In genomic region chr6:8509551-8509950, GRCm38 (mm10) we compare ENCODE assay signal across 8 mouse cellular contexts. TPM values are rescaled to one million over a fixed set of nuclear protein-coding genes. Genes with fewer than 3 reads are reported as not detected.
DNase-seq lines count a peak whose midpoint lies in the region; ATAC-seq lines count a peak whose summit lies in the region.

Gene Glcci1 (plus strand): TSS chr6:8509600.

- DNase-seq in 416B (ENCODE audit: low read depth) (peak; percentile 32), MN1 (ENCODE audit: low spot score) (peak; percentile 66)
- peak; percentile 84 for DNase-seq in embryonic facial prominence, embryonic 10.5 days (ENCODE audit: low spot score)
- peak; percentile 63 to 91 for DNase-seq in kidney, postnatal 36 days
- DNase-seq in lung, adult 18-20 months = peak; percentile 65 to 69
- DNase-seq in testis, postnatal 14 days (ENCODE audit: low spot score) = peak; percentile 81

- no peaks in the 10 kb centered on the region for H3K27me3 ChIP-seq in embryonic facial prominence, embryonic 10.5 days (replicated peaks; ENCODE audit: low read depth, poor library complexity, severe bottlenecking)
- H3K27me3 ChIP-seq in heart, embryonic 12.5 days (replicated peaks) = no peaks in the 10 kb centered on the region
- H3K27me3 ChIP-seq in neural tube, embryonic 13.5 days = no peaks in the 10 kb centered on the region

- peak within 1 kb of the TSS; percentile 98 for H3K27ac ChIP-seq in embryonic facial prominence, embryonic 10.5 days (replicated peaks)
- H3K27ac ChIP-seq in heart, embryonic 12.5 days (ENCODE audit: poor library complexity, severe bottlenecking) = peak within 1 kb of the TSS; percentile 99
- H3K27ac ChIP-seq in neural tube, embryonic 13.5 days (replicated peaks) = peak within 1 kb of the TSS; percentile 99

- H3K9ac ChIP-seq in heart, embryonic 12.5 days = peak within 1 kb of the TSS; percentile 99
- peak within 1 kb of the TSS; percentile 98 for H3K9ac ChIP-seq in neural tube, embryonic 13.5 days

- WGBS in embryonic facial prominence, embryonic 10.5 days = under 1% methylated on average over 48 of the region's 69 CpGs
- WGBS in heart, embryonic 12.5 days = 0% methylated on average over 23 of the region's 69 CpGs
- WGBS in neural tube, embryonic 13.5 days = 0% methylated on average over 9 of the region's 69 CpGs

- H3K4me3 ChIP-seq in embryonic facial prominence, embryonic 10.5 days = peak within 1 kb of the TSS; percentile 96
- H3K4me3 ChIP-seq in heart, embryonic 12.5 days = peak within 1 kb of the TSS; percentile 93
- H3K4me3 ChIP-seq in neural tube, embryonic 13.5 days = peak within 1 kb of the TSS; percentile 95

- peak; percentile 89 for ATAC-seq in heart, embryonic 12.5 days (ENCODE audit: insufficient number of reproducible peaks, low FRiP score)
- ATAC-seq in neural tube, embryonic 13.5 days (ENCODE audit: low read depth) = peak; percentile 90

- no peaks in the 10 kb centered on the region for H3K9me3 ChIP-seq in embryonic facial prominence, embryonic 10.5 days
- H3K9me3 ChIP-seq in heart, embryonic 12.5 days (replicated peaks) = no peaks in the 10 kb centered on the region
- no peaks in the 10 kb centered on the region for H3K9me3 ChIP-seq in neural tube, embryonic 13.5 days

- H3K4me2 ChIP-seq in heart, embryonic 12.5 days = peak within 1 kb of the TSS; percentile 81
- peak within 1 kb of the TSS; percentile 80 for H3K4me2 ChIP-seq in neural tube, embryonic 13.5 days

- peaks cover 29% of the 10 kb centered on the region for H3K4me1 ChIP-seq in embryonic facial prominence, embryonic 10.5 days
- peaks cover 15% of the 10 kb centered on the region for H3K4me1 ChIP-seq in heart, embryonic 12.5 days (replicated peaks)
- peaks cover 37% of the 10 kb centered on the region for H3K4me1 ChIP-seq in neural tube, embryonic 13.5 days (replicated peaks)

- H3K36me3 ChIP-seq in embryonic facial prominence, embryonic 10.5 days (replicated peaks) = no peaks in the 10 kb centered on the region
- H3K36me3 ChIP-seq in heart, embryonic 12.5 days = no peaks in the 10 kb centered on the region
- H3K36me3 ChIP-seq in neural tube, embryonic 13.5 days = no peaks in the 10 kb centered on the region

RNA-seq across cellular contexts. Expression of gene Glcci1, which starts in this region (rescaled TPM):
- 7.3 and 9.6 TPM in 2 replicates for polyA plus RNA-seq in embryonic facial prominence, embryonic 10.5 days (2016; fragmentation: Nextera tagmentation; extraction: Ambion mirVana)
- polyA plus RNA-seq in heart, embryonic 12.5 days (2016; fragmentation: Nextera tagmentation; extraction: Ambion mirVana) = 8.2 and 10.2 TPM in 2 replicates
- polyA plus RNA-seq in neural tube, embryonic 13.5 days (2015; fragmentation: Nextera tagmentation; extraction: Ambion mirVana) = 7.5 and 11.3 TPM in 2 replicates

Comparison
In these comparisons a context has a peak if more than half of its experiments do, and no peak if none do; other contexts are left out.
1. Peak in every context shown above with its lines: DNase-seq, ATAC-seq, H3K4me3 ChIP-seq and H3K27ac ChIP-seq.
2. DNase-seq: peak in every context shown above with its lines; median percentile 84 in embryonic facial prominence, embryonic 10.5 days; 81 in testis, postnatal 14 days; 77 in kidney, postnatal 36 days; 67 in lung, adult 18-20 months; 66 in MN1; 32 in 416B.